Mouse (Mus musculus) hindbrain, embryonic 12.5 days (tissue): Measurements from ENCODE around the gene Trpv3. TPM values are rescaled to one million over a fixed set of nuclear protein-coding genes. Genes with fewer than 3 reads are reported as not detected.

Experiments used
- ATAC-seq: fragments of 200-750 bp; cut with Nextera tagmentation; 2 replicates; pipeline ENCODE4 v1.8.0; 2017; ENCODE audit warnings: moderate TSS enrichment; ENCODE audit not compliant: low FRiP score
- H3K27ac ChIP-seq: fragments of 300-500 bp; sonication (generic); 2 replicates; pipeline ENCODE4 v1.5.1; 2016; ENCODE audit warnings: mild to moderate bottlenecking
- H3K27me3 ChIP-seq: fragments of 300-500 bp; sonication (generic); 2 replicates; pipeline ENCODE4 v1.6.1; 2016; ENCODE audit warnings: mild to moderate bottlenecking
- H3K36me3 ChIP-seq: fragments of 300-500 bp; sonication (generic); 2 replicates; pipeline ENCODE4 v1.6.1; 2016; ENCODE audit warnings: mild to moderate bottlenecking
- H3K4me1 ChIP-seq: fragments of 300-500 bp; sonication (generic); 2 replicates; pipeline ENCODE4 v1.6.1; 2016
- H3K4me2 ChIP-seq: fragments of 300-500 bp; sonication (generic); replicated peaks from 2 replicates; pipeline ENCODE4 v1.6.1; 2016; ENCODE audit warnings: mild to moderate bottlenecking
- H3K4me3 ChIP-seq: fragments of 300-500 bp; sonication (generic); 2 replicates; pipeline ENCODE4 v1.5.1; 2016; ENCODE audit warnings: mild to moderate bottlenecking
- H3K9ac ChIP-seq: fragments of 300-500 bp; sonication (generic); 2 replicates; pipeline ENCODE4 v1.6.1; 2016; ENCODE audit warnings: mild to moderate bottlenecking, moderate library complexity
- H3K9me3 ChIP-seq: fragments of 300-500 bp; sonication (generic); replicated peaks from 2 replicates; pipeline ENCODE4 v1.6.1; 2016; ENCODE audit warnings: mild to moderate bottlenecking
- whole genome bisulfite sequencing: fragments of 180-500 bp; shearing (Covaris S2); methylation state at CpG from one replicate; pipeline ENCODE4 v1.1.7; 2016; 5-methylcytosine and 5-hydroxymethylcytosine counted together
- polyA plus RNA-seq: library from polyadenylated mRNA; unstranded; fragments of >200 nt; fragmentation: Nextera tagmentation; extraction: Ambion mirVana; gene quantifications from 2 replicates; pipeline ENCODE4 v1.2.1, GENCODE M21; 2016

The Trpv3 gene
- polyA plus RNA-seq: 0.04 TPM in 1 of 2 replicates, not detected in the other

GRCm38 (mm10) chr11:73267267-73267666 lies at the start of gene Trpv3:
Trpv3 (plus strand) TSS chr11:73267388.
- WGBS: 90% methylated on average over 7 of the region's 7 CpGs
- no peak within 1 kb of the TSS for H3K27ac ChIP-seq
- ATAC-seq: no peak

GRCm38 (mm10) chr11:73219671-73220070 lies 47.5 kb upstream of the Trpv3 start:
- Histone ChIP-seq H3K9me3 (no peaks in the 10 kb centered on the region), H3K9ac (no peak overlapping the region), H3K4me3 (no peak overlapping the region), H3K36me3 (no peaks in the 10 kb centered on the region), H3K4me2 (no peak overlapping the region), H3K27ac (no peak overlapping the region), H3K4me1 (no peaks in the 10 kb centered on the region), H3K27me3 (no peaks in the 10 kb centered on the region; the same call in 1 of the 2 replicates)
- 62% methylated on average over 2 of the region's 2 CpGs for WGBS
- no peak for ATAC-seq

More at GRCm38 (mm10) chr11:73267267-73267666, at the start of gene Trpv3:
- Histone ChIP-seq H3K9ac (no peak within 1 kb of the TSS), H3K36me3 (no peaks in the 10 kb centered on the region), H3K4me3 (no peak within 1 kb of the TSS), H3K4me1 (no peaks in the 10 kb centered on the region), H3K9me3 (no peaks in the 10 kb centered on the region), H3K27me3 (no peaks in the 10 kb centered on the region), H3K4me2 (no peak within 1 kb of the TSS)

GRCm38 (mm10) chr11:73220651-73221050 lies 46.5 kb upstream of the Trpv3 start:
- no peaks in the 10 kb centered on the region; the same call in 1 of the 2 replicates for H3K27me3 ChIP-seq
- no peak overlapping the region for H3K4me3 ChIP-seq
- WGBS: 92% methylated on average over 1 of the region's 1 CpGs
- H3K9ac ChIP-seq: no peak overlapping the region
- no peak overlapping the region for H3K4me2 ChIP-seq
- ATAC-seq: no peak
- H3K4me1 ChIP-seq: no peaks in the 10 kb centered on the region
- H3K36me3 ChIP-seq: no peaks in the 10 kb centered on the region
- no peaks in the 10 kb centered on the region for H3K9me3 ChIP-seq
- no peak overlapping the region for H3K27ac ChIP-seq

- H3K27me3 ChIP-seq: no peaks in the 10 kb centered on the region; the same call in 1 of the 2 replicates
- H3K4me1 ChIP-seq: no peaks in the 10 kb centered on the region
- no peak overlapping the region for H3K4me2 ChIP-seq
- 38% methylated on average over 5 of the region's 5 CpGs for WGBS
- H3K9me3 ChIP-seq: no peaks in the 10 kb centered on the region
- H3K27ac ChIP-seq: no peak overlapping the region
- no peak overlapping the region for H3K4me3 ChIP-seq
- ATAC-seq: no peak
- no peak overlapping the region for H3K9ac ChIP-seq
- no peaks in the 10 kb centered on the region for H3K36me3 ChIP-seq
Measured at GRCm38 (mm10) chr11:73222846-73223245, 44.3 kb upstream of the Trpv3 start.

GRCm38 (mm10) chr11:73223966-73224365 lies 43.2 kb upstream of the Trpv3 start:
- H3K4me1 ChIP-seq: no peaks in the 10 kb centered on the region
- H3K36me3 ChIP-seq: no peaks in the 10 kb centered on the region
- 80% methylated on average over 2 of the region's 2 CpGs for WGBS
- ATAC-seq: no peak
- no peaks in the 10 kb centered on the region; the same call in 1 of the 2 replicates for H3K27me3 ChIP-seq
- no peak overlapping the region for H3K9ac ChIP-seq
- H3K4me2 ChIP-seq: no peak overlapping the region
- no peak overlapping the region for H3K27ac ChIP-seq
- H3K4me3 ChIP-seq: no peak overlapping the region
- no peaks in the 10 kb centered on the region for H3K9me3 ChIP-seq

- Histone ChIP-seq H3K4me3 (no peak overlapping the region), H3K9me3 (no peaks in the 10 kb centered on the region), H3K4me2 (no peak overlapping the region), H3K27me3 (no peaks in the 10 kb centered on the region; the same call in 1 of the 2 replicates), H3K36me3 (no peaks in the 10 kb centered on the region), H3K4me1 (no peaks in the 10 kb centered on the region), H3K27ac (no peak overlapping the region), H3K9ac (no peak overlapping the region)
- WGBS: 95% methylated on average over 6 of the region's 6 CpGs
- no peak for ATAC-seq
Measured at GRCm38 (mm10) chr11:73225856-73226255, 41.3 kb upstream of the Trpv3 start.

GRCm38 (mm10) chr11:73228881-73229280 lies 38.3 kb upstream of the Trpv3 start:
- H3K4me3 ChIP-seq: no peak overlapping the region
- no peak for ATAC-seq
- WGBS: 76% methylated on average over 5 of the region's 5 CpGs

GRCm38 (mm10) chr11:73230081-73230480 lies 37.1 kb upstream of the Trpv3 start:
- Histone ChIP-seq H3K9ac (no peak overlapping the region), H3K4me2 (no peak overlapping the region), H3K27ac (no peak overlapping the region), H3K27me3 (no peaks in the 10 kb centered on the region), H3K36me3 (no peaks in the 10 kb centered on the region), H3K9me3 (no peaks in the 10 kb centered on the region), H3K4me3 (no peak overlapping the region), H3K4me1 (no peaks in the 10 kb centered on the region)
- WGBS: 87% methylated on average over 5 of the region's 5 CpGs
- ATAC-seq: no peak

More at GRCm38 (mm10) chr11:73228881-73229280, 38.3 kb upstream of the Trpv3 start:
- no peaks in the 10 kb centered on the region for H3K9me3 ChIP-seq
- H3K27me3 ChIP-seq: no peaks in the 10 kb centered on the region
- no peak overlapping the region for H3K4me2 ChIP-seq
- no peaks in the 10 kb centered on the region for H3K4me1 ChIP-seq
- H3K36me3 ChIP-seq: no peaks in the 10 kb centered on the region
- H3K9ac ChIP-seq: no peak overlapping the region
- no peak overlapping the region for H3K27ac ChIP-seq

GRCm38 (mm10) chr11:73232513-73232912 lies 34.7 kb upstream of the Trpv3 start:
- ATAC-seq: no peak
- H3K27me3 ChIP-seq: no peaks in the 10 kb centered on the region
- H3K9ac ChIP-seq: no peak overlapping the region
- no peak overlapping the region for H3K4me3 ChIP-seq
- H3K4me1 ChIP-seq: no peaks in the 10 kb centered on the region
- H3K4me2 ChIP-seq: no peak overlapping the region
- H3K36me3 ChIP-seq: no peaks in the 10 kb centered on the region
- no peak overlapping the region for H3K27ac ChIP-seq
- 67% methylated on average over 2 of the region's 2 CpGs for WGBS
- no peaks in the 10 kb centered on the region for H3K9me3 ChIP-seq

- 86% methylated on average over 5 of the region's 5 CpGs for WGBS
- no peaks in the 10 kb centered on the region for H3K4me1 ChIP-seq
Measured at GRCm38 (mm10) chr11:73233992-73234391, 33.2 kb upstream of the Trpv3 start, which contains the start of gene Trpv1. Trpv1 (plus strand) TSS chr11:73234292.

GRCm38 (mm10) chr11:73235990-73236701 lies 31.0 kb upstream of the Trpv3 start:
- H3K27me3 ChIP-seq: no peaks in the 10 kb centered on the region
- H3K36me3 ChIP-seq: no peaks in the 10 kb centered on the region
- no peak overlapping the region for H3K27ac ChIP-seq
- H3K4me3 ChIP-seq: no peak overlapping the region
- no peaks in the 10 kb centered on the region for H3K4me1 ChIP-seq
- no peak for ATAC-seq
- H3K9ac ChIP-seq: no peak overlapping the region
- 51% methylated on average over 5 of the region's 5 CpGs for WGBS
- H3K4me2 ChIP-seq: no peak overlapping the region
- no peaks in the 10 kb centered on the region for H3K9me3 ChIP-seq

More at GRCm38 (mm10) chr11:73233992-73234391, 33.2 kb upstream of the Trpv3 start, which contains the start of gene Trpv1:
- Histone ChIP-seq H3K4me3 (no peak within 1 kb of the TSS), H3K27me3 (no peaks in the 10 kb centered on the region), H3K4me2 (no peak within 1 kb of the TSS), H3K9ac (no peak within 1 kb of the TSS), H3K9me3 (no peaks in the 10 kb centered on the region), H3K27ac (no peak within 1 kb of the TSS), H3K36me3 (no peaks in the 10 kb centered on the region)
- no peak for ATAC-seq

GRCm38 (mm10) chr11:73236731-73237130 lies 30.5 kb upstream of the Trpv3 start:
- no peak overlapping the region for H3K4me3 ChIP-seq
- no peak for ATAC-seq
- no peaks in the 10 kb centered on the region for H3K27me3 ChIP-seq
- no peak overlapping the region for H3K4me2 ChIP-seq
- no peaks in the 10 kb centered on the region for H3K9me3 ChIP-seq
- no peaks in the 10 kb centered on the region for H3K36me3 ChIP-seq
- H3K4me1 ChIP-seq: no peaks in the 10 kb centered on the region
- H3K27ac ChIP-seq: no peak overlapping the region
- 84% methylated on average over 3 of the region's 3 CpGs for WGBS
- no peak overlapping the region for H3K9ac ChIP-seq

GRCm38 (mm10) chr11:73242199-73242598 lies 25.0 kb upstream of the Trpv3 start:
- H3K4me2 ChIP-seq: no peak overlapping the region
- H3K27ac ChIP-seq: no peak overlapping the region
- WGBS: 90% methylated on average over 6 of the region's 6 CpGs
- no peak overlapping the region for H3K4me3 ChIP-seq
- no peaks in the 10 kb centered on the region for H3K27me3 ChIP-seq
- H3K4me1 ChIP-seq: no peaks in the 10 kb centered on the region
- H3K36me3 ChIP-seq: no peaks in the 10 kb centered on the region
- H3K9me3 ChIP-seq: no peaks in the 10 kb centered on the region
- no peak overlapping the region for H3K9ac ChIP-seq
- ATAC-seq: no peak
